Mouse (Mus musculus): ENCODE data around the gene Idh1. TPM values are rescaled to one million over a fixed set of nuclear protein-coding genes. Genes with fewer than 3 reads are reported as not detected.
A peak's percentile ranks its signal among the peaks of the same experiment; 100 is the strongest.

Idh1 gene
- polyA plus RNA-seq, 1 experiment from 2014 or later = 478 TPM

DNA sequence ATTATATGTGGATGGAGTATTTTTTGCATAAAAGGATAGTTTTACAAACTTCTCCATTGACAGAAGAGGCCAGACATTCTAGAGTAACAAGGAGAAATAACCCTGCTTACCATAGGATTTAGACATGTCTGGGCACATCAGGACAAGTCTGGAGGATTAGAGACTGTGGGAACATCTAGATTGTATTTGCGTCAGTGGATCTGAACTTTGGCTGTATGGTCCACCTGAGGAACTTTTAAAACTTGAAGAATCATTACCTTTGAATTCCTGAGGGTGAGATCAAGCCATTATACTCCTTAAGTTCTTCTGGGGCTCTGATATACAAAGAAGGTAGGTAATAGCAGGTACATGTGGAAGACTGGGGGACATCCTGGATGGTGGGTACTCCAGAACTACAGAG, 54.6 kb downstream of the Idh1 start:
- H3K9ac ChIP-seq = no peak overlapping the region
- no peaks in the 10 kb centered on the region for H3K36me3 ChIP-seq
- H3K9me3 ChIP-seq = no peaks in the 10 kb centered on the region
- no peaks in the 10 kb centered on the region for H3K4me1 ChIP-seq (replicated peaks)
- H3K4me2 ChIP-seq = no peak overlapping the region
- no peak overlapping the region for H3K4me3 ChIP-seq
- ATAC-seq (ENCODE audit: low read depth) = no peak
- H3K27me3 ChIP-seq = no peaks in the 10 kb centered on the region
- H3K27ac ChIP-seq (replicated peaks) = no peak overlapping the region
- 92% methylated on average over 1 of the region's 1 CpGs for WGBS

- no peak for ATAC-seq (ENCODE audit: low read depth)
- H3K4me2 ChIP-seq = no peak overlapping the region
These were observed 56.1 kb downstream of the Idh1 start for GRCm38 (mm10) chr1:65130226-65130625.

DNA sequence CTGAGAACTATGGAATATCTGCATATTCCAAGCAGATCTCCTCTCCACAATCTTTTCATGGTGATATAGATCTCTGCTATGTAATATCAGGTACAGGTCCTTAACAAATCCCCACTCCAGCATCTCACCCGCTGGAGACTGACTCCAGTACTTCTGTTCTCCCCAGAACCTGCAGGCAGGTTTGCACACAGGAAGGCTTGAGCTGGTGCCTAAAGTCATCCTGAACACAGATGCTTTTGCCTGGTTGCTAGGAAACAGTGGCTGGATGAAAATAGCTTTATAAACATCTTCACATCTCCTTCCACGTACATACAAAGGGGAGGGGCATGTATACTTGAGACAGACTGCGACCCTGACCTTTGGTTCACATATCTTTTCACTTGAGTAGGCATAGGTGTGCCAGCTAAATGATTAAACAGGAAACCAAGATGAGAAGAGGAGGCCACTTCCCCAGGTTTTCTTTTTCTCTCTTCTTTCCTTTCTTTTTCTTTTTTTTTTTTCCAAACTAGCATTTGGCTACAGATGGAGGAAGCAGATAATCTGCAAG, 56.6 kb downstream of the Idh1 start:
- Histone ChIP-seq H3K27me3 (no peaks in the 10 kb centered on the region), H3K36me3 (no peaks in the 10 kb centered on the region), H3K27ac (replicated peaks) (no peak overlapping the region), H3K9me3 (no peaks in the 10 kb centered on the region), H3K4me2 (no peak overlapping the region), H3K4me3 (no peak overlapping the region), H3K9ac (no peak overlapping the region), H3K4me1 (replicated peaks) (no peaks in the 10 kb centered on the region)
- 73% methylated on average over 3 of the region's 3 CpGs for WGBS
- ATAC-seq (ENCODE audit: low read depth) = no peak

More at GRCm38 (mm10) chr1:65130226-65130625, 56.1 kb downstream of the Idh1 start:
- Histone ChIP-seq H3K9me3 (no peaks in the 10 kb centered on the region), H3K27ac (replicated peaks) (no peak overlapping the region), H3K4me1 (replicated peaks) (no peaks in the 10 kb centered on the region), H3K9ac (no peak overlapping the region), H3K4me3 (no peak overlapping the region), H3K36me3 (no peaks in the 10 kb centered on the region), H3K27me3 (no peaks in the 10 kb centered on the region)
- 80% methylated on average over 3 of the region's 3 CpGs for WGBS

DNA sequence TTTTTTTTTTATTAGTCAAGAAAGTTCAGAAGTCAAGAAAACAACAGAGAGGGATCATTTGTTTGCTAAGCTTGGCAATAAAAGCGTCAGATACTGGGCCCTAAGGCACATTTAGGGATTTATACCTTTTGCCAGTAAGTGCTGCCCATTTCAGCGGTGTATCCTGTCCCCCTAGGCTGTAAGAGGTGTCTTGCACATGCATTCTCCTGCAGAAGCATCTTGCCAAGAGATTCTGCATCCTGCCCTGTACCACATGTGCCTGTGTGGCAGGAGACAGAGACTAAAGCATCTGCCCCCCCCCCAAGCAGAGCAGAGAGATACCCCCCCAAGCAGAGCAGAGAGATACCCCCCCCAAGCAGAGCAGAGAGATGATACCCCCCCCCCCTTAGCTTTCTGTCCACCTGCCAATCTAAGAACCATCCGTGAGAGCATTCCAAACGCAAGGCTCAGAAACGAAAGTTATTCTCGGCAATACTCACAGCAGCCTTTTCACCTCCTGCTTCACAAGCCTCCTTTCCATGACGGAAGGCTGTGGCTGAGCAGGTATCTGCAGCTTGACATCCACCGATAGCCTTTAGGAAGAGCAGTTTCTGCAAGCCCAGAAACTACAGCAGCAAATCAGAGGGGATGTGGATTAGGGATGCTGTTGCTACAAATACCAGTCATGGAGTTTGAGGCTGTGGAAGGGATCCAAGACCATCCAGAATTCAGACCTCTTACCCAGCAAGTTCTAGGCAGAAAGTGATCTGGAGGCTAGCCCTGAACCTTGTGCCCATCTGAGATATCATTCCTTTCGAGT, 63.5 kb downstream of the Idh1 start, which contains the start of gene D630023F18Rik:
D630023F18Rik (minus strand) TSS at position 641 of the 799 bp plus-strand sequence.
- Histone ChIP-seq H3K36me3 (no peaks in the 10 kb centered on the region), H3K9ac (peak within 1 kb of the TSS; percentile 48; the same call in 1 of the 2 replicates), H3K27me3 (no peaks in the 10 kb centered on the region), H3K4me1 (replicated peaks) (0 out of 2 replicates have a peak, but pooled peaks cover 2% of the 10 kb centered on the region), H3K4me3 (peak within 1 kb of the TSS; percentile 21), H3K27ac (replicated peaks) (no peak within 1 kb of the TSS), H3K4me2 (peak within 1 kb of the TSS; percentile 50), H3K9me3 (no peaks in the 10 kb centered on the region)
- 31% methylated on average over 9 of the region's 9 CpGs for WGBS
- ATAC-seq (ENCODE audit: low read depth) = no peak

DNA sequence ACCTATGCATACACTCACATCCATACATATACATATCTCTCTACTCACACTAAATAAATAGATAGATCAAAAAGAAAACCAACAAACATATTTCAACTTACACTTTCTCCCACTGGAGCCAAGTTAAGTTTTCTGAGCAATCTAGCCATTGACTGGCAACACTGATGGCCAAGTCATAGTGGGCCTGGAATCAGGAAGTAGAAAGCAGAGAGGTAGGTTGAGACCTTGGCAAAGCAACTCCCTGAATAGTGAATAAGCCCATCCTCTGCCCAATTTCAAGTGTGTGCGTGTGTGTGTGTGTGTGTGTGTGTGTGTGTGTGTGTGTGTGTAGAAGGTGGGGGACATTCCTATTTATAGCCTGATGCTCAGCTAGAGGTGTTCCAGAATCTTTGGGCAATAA, 66.9 kb downstream of the Idh1 start, which contains the start of gene Gm28845:
Gm28845 (minus strand) TSS at position 121 of the 400 bp plus-strand sequence.
- no peak for ATAC-seq (ENCODE audit: low read depth)
- H3K27ac ChIP-seq (replicated peaks) = no peak within 1 kb of the TSS
- 92% methylated on average over 1 of the region's 1 CpGs for WGBS
- no peaks in the 10 kb centered on the region for H3K27me3 ChIP-seq
- no peaks in the 10 kb centered on the region for H3K9me3 ChIP-seq
- no peak within 1 kb of the TSS for H3K4me3 ChIP-seq
- 0 out of 2 replicates have a peak, but pooled peaks cover 2% of the 10 kb centered on the region for H3K4me1 ChIP-seq (replicated peaks)
- H3K9ac ChIP-seq = no peak within 1 kb of the TSS
- H3K4me2 ChIP-seq = no peak within 1 kb of the TSS
- H3K36me3 ChIP-seq = no peaks in the 10 kb centered on the region

DNA sequence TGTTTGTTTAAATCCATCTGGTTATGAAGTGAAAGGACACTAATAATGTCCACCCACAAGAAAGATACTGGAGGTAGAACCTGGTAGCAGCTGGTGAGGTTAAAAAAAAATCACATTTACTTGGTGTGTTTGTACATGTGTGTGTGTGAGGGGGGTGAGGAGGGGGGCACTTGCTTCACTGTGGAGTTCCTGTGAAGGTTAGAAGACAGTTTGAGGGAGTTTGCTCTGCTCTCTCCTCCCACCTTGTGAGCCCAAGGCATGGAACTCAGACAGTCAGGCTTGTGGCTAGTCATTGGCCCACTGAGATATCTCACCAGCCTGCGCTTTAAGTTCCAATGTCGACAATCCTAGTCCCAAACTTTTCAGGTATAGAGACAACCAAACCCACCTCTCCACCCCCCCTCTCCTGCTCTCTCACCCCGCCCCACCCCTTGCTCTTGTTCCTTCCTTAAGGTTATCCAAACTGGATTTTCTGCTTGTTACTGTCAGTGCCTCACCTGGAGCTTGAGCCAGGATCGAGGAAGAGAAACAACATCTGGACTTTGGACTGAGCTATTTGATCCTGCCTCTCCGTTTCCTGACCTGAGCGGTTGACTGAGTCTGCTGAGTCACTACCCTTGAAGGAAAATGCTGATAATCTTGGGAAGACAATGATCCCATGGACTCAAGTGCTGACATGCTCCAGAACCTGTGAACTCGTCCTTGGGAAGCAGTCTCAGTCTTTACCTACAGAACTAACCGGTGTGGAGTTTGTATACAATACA, 68.0 kb downstream of the Idh1 start:
- 80% methylated on average over 8 of the region's 8 CpGs for WGBS
- Histone ChIP-seq H3K4me3 (no peak overlapping the region), H3K4me2 (no peak overlapping the region), H3K9ac (no peak overlapping the region), H3K36me3 (no peaks in the 10 kb centered on the region), H3K27ac (replicated peaks) (no peak overlapping the region), H3K9me3 (no peaks in the 10 kb centered on the region), H3K4me1 (replicated peaks) (0 out of 2 replicates have a peak, but pooled peaks cover 2% of the 10 kb centered on the region), H3K27me3 (no peaks in the 10 kb centered on the region)
- ATAC-seq (ENCODE audit: low read depth) = no peak

- Histone ChIP-seq H3K9ac (no peak overlapping the region), H3K9me3 (no peaks in the 10 kb centered on the region), H3K36me3 (no peaks in the 10 kb centered on the region), H3K4me1 (replicated peaks) (peaks cover 9% of the 10 kb centered on the region), H3K4me3 (no peak overlapping the region), H3K4me2 (no peak overlapping the region), H3K27me3 (no peaks in the 10 kb centered on the region), H3K27ac (replicated peaks) (no peak overlapping the region)
- no peak for ATAC-seq (ENCODE audit: low read depth)
- 86% methylated on average over 5 of the region's 5 CpGs for WGBS
These were observed 72.6 kb downstream of the Idh1 start for GRCm38 (mm10) chr1:65113536-65114172.

GRCm38 (mm10) chr1:65112807-65113196, 73.5 kb downstream of the Idh1 start:
- H3K27me3 ChIP-seq = no peaks in the 10 kb centered on the region
- 53% methylated on average over 14 of the region's 14 CpGs for WGBS
- H3K4me1 ChIP-seq (replicated peaks) = peaks cover 9% of the 10 kb centered on the region
- no peaks in the 10 kb centered on the region for H3K9me3 ChIP-seq
- H3K36me3 ChIP-seq = no peaks in the 10 kb centered on the region
- H3K9ac ChIP-seq = no peak overlapping the region
- no peak overlapping the region for H3K27ac ChIP-seq (replicated peaks)
- no peak overlapping the region for H3K4me3 ChIP-seq
- peak; percentile 43; the same call in 1 of the 2 replicates for ATAC-seq (ENCODE audit: low read depth)
- peak overlapping the region; percentile 36 for H3K4me2 ChIP-seq

DNA sequence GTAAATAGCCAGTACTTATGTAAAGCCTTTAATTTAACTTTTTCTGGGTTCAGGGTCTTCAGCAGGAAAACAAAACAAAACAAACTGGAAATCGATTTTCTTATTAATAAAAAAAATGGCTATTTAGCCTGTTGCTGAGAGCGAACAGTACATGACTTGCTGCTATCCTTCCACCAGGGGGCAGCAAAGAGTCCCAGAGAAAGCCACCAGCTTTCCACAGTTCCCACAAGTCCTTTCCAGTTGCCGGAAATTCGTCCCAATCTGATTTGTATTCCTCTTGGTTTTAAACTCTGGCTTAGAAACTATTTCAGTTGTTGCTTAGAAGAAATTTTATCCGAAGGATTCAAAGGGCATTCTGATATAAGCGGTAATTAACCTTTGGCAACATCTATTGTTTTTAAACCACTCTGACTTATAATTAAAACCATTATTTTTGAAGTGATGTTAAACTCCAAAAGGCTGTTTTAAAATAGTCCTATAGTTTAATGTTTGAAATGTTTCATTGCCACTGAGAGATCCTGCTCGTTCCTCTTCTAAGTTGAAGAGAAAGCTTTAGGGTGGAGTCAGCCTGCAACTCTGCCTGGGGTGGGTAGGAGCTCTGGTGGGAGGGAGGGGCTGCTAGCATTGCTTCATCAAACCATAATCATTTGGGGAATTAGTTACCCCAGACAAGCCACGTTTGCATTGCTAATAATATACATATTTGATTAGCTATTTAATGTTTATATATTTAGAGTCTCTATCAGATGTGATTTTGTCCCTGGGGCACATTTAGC, 74.1 kb downstream of the Idh1 start:
- WGBS = 14% methylated on average over 8 of the region's 8 CpGs
- Histone ChIP-seq H3K9ac (no peak overlapping the region), H3K4me2 (peak overlapping the region; percentile 36), H3K27ac (replicated peaks) (no peak overlapping the region), H3K9me3 (no peaks in the 10 kb centered on the region), H3K27me3 (no peaks in the 10 kb centered on the region), H3K36me3 (no peaks in the 10 kb centered on the region), H3K4me3 (no peak overlapping the region), H3K4me1 (replicated peaks) (peaks cover 9% of the 10 kb centered on the region)
- no peak for ATAC-seq (ENCODE audit: low read depth)

DNA sequence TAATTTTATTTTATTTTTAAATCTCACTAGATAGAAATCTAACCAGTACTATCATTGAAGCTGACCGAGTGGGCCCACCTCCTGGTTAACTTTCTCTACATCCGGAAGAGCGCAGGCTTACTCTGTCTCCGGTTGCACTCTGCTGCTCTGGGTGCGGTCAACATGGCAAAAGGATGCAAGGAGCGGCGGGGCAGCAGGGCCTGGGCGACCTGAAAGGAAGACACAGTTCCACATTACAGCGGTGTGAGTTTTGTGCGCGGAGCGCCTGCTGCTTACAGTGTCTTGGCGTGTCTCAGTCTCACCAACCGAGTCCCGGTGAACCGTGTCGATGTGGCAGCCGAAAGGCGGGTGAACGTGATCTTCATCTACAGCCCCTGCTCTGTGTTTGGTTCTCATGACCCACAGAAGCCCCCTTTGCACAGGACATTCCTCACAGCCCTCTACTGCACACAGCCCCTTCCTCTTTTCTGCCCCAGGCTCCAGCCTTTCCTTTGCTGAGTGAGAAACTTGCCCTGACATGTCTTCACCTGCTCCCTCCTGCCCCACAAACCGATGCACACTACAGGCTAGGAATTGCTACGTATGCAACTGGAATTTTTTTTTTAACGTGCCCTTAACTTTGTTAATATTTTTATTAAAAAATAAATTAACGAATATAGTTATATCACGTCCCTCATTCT, 76.4 kb downstream of the Idh1 start:
- H3K4me1 ChIP-seq (replicated peaks) = peaks cover 9% of the 10 kb centered on the region
- no peak overlapping the region for H3K9ac ChIP-seq
- H3K27me3 ChIP-seq = no peaks in the 10 kb centered on the region
- H3K36me3 ChIP-seq = no peaks in the 10 kb centered on the region
- H3K4me3 ChIP-seq = no peak overlapping the region
- H3K27ac ChIP-seq (replicated peaks) = no peak overlapping the region
- no peak for ATAC-seq (ENCODE audit: low read depth)
- 76% methylated on average over 25 of the region's 25 CpGs for WGBS
- no peaks in the 10 kb centered on the region for H3K9me3 ChIP-seq
- no peak overlapping the region for H3K4me2 ChIP-seq

DNA sequence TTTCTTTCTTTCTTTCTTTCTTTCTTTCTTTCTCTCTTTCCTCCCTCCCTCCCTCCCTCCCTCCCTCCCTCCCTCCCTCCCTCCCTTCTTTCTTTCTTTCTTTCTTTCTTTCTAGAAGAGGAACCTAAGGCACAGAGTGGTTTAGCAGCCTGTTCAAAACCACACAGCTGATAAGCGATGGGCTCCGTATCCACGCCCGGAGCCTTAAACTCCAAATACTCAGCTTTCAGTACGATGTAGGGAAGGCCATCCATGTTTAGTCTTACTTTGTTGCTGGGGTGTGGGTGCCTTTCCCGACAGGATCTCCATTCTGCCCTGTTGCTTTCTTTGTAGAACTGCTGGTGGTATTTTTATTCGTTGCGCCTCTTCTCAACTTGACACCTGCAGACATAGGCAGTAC, 77.1 kb downstream of the Idh1 start:
- no peak for ATAC-seq (ENCODE audit: low read depth)
- WGBS = 94% methylated on average over 8 of the region's 8 CpGs

More for the DNA sequence above, 77.1 kb downstream of the Idh1 start:
- Histone ChIP-seq H3K4me3 (no peak overlapping the region), H3K27me3 (no peaks in the 10 kb centered on the region), H3K4me1 (replicated peaks) (peaks cover 9% of the 10 kb centered on the region), H3K36me3 (no peaks in the 10 kb centered on the region), H3K9ac (no peak overlapping the region), H3K27ac (replicated peaks) (no peak overlapping the region), H3K9me3 (no peaks in the 10 kb centered on the region), H3K4me2 (no peak overlapping the region)

All from neural tube, embryonic 13.5 days (tissue).